Mouse (Mus musculus) mesoderm, embryonic 11.5 days (tissue): Measurements from ENCODE around the gene Rgs9.
"Not testable (repeated sequence)": the region's sequence is repeated elsewhere in the genome, so short reads cannot be mapped to it uniquely, and the experiment has no call there.

Source experiments
- DNase-seq: peaks from one replicate; pipeline ENCODE4 v3.0.0-alpha.2; 2012; ENCODE audit warnings: low read depth, low spot score

Rgs9 gene

GRCm38 (mm10) chr11:109311885-109312605 is 14.1 kb upstream of the Rgs9 start:
- peak; percentile 45 for DNase-seq

GRCm38 (mm10) chr11:109305680-109306079 is 7.8 kb upstream of the Rgs9 start:
- no peak for DNase-seq

DNA sequence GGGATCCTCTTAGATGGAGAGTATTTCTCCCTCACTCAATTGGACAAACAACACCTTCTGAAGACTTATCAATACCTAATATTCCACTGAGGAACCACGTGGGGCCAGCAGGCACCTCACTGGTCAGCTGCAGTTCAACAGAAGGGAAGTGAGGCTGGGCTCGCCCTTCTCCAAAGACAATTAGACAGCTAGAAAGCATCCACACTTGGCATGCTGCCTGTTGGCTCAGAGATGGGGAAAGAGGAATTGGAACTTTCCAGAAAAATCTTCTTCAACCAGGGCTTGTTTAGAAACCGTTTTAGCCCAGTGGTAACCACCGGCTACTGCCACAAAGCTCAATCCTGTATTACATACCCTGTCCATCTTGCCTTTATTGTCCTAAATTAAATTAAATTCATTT is 4.4 kb upstream of the Rgs9 start:
- DNase-seq: no peak

DNA sequence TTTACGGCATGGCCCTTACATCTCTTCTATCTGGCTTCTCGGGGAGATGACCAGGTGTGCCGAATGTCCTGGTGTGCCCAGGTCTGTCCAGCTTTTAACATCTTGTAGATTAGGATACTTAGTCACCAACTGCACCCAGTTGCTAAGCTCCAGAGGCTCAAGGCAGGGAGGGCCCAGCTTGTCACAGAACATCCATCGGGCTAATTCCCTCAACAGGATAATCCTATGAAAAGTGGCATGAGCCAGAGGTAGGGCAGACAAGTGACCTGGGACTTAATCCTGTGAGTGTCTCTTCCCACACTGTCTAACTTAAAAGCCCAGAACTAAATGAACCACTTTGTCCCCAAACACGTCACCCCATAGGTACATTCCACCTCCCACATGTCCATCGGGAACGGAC is 898 bp downstream of the Rgs9 start:
- DNase-seq: no peak

DNA sequence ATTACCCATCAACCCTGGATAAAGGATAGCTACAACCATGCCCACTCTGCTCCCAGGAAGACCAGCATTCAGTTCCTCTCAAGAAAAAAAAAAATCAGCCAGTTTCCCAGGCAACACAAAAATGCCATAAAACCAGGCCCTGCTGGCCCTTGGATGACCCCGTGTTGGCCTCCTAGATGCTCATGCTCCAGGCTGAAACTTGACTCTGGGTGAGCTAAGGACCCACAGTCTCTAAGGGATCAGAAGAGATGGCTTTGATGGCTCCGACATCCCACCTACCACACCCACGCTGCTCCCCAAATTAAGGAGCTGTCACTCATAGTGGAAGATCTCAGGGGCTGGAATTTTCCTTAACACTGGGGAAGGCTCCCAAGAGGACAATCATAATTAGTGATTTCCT is 5.9 kb downstream of the Rgs9 start:
- peak; percentile 59 for DNase-seq

DNA sequence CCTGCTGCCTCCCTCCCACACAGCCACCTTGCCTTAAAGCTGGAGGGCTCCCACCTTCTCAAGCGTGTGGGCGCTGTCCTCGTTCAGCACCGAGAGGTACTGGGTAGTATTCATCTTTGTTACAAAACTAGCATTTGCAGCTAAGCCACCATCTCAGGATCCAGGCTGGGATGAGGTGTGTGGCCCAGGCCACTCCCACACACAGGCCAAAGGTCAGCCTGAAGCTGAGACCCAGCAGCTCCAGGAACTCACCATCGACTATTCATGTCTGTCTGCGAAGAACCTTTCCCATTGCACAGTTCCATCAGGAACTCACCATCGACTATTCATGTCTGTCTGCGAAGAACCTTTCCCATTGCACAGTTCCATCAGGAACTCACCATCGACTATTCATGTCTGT is 8.6 kb downstream of the Rgs9 start:
- not testable (repeated sequence) for DNase-seq

DNA sequence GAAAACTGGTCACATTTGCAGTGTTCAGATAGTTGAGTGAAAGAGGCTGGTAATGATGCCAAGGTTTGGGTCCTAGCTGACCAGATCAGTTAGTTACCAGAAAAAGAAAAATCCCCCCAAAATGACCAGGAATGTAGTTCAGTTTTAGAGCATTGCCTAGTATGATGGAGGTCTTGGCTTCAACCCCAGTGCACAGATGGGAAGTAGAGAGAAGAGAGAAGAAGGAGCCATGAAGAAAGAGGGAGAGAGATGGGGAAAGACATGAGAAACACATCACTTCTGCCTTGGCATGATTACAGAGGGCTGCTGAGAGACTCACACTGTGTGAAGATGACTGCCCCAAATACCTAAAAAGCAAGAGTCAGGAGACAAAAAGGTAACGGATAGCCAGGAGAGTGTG is 13.1 kb downstream of the Rgs9 start:
- no peak for DNase-seq

GRCm38 (mm10) chr11:109278186-109278585 is 19.7 kb downstream of the Rgs9 start:
- DNase-seq: no peak

- no peak for DNase-seq
Measured at GRCm38 (mm10) chr11:109271399-109271798, 26.5 kb downstream of the Rgs9 start.

DNA sequence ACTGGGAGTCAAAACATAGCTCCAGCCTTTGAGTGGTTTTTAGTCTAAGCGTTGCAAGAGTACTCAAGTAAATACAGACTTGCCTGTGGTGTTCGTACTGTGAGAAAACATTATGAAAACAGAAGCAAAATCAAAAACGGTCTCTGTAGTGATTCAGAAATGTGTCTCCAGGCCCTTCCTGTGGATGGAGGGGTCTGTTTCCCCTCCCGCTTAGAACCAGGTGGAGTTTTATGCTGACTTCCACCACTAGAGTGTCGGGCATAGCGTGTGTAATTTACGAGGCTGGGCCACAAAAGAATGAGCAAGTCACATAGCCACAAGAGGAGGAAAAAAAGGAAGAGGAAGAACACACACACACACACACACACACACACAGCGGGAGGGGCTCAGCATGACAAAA is 27.6 kb downstream of the Rgs9 start:
- peak; percentile 23 for DNase-seq

- peak; percentile 39 for DNase-seq
Measured at GRCm38 (mm10) chr11:109269662-109270341, 28.1 kb downstream of the Rgs9 start.

DNA sequence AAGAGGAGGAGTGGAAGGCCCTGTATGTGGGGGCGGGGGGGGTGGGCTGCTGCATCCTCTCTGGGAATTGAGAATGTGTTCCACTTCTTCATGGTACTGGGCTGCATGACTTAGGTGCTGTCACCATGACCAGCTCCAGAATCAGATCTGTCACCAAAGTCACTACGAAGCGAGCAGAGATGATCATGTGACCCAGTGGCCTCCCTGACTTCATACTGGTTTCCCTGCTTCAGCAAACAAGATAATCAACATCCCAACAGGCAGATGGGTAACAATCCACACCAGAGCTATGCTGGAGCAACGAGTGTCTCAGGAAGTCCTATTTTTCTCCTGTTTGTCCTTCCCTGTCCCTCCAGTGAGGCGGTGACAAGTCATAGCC is 28.7 kb downstream of the Rgs9 start:
- no peak for DNase-seq

- DNase-seq: no peak
Measured at GRCm38 (mm10) chr11:109266161-109266910, 31.6 kb downstream of the Rgs9 start.

DNA sequence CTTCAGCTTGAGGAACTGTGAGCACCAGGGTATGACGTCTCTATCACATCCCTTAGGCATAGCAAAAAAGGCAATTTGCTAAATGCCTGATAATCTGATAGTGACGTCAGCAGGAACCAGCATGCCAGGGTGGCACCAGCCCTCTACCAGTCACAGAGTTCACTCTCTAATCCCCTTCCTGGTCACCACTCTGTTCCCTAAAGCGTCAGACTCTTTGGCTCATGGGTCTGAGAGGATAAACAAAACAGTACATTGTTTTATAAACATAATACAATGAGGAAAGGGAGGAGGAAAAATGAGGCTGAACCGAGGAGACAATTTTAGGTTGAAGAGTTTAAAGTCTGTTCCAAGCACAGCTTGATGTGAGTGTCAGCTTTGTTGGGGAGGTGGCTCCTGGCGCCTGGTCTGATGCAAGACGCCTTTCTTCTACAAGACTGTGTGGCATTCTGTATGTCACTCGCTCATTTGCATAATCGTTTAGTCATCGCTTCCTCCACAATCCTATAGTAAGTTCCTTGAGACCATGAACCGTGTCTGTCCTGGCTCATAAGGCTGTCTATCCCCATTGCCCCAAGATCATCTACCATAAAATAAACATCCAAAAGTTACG is 33.7 kb downstream of the Rgs9 start:
- DNase-seq: no peak

DNA sequence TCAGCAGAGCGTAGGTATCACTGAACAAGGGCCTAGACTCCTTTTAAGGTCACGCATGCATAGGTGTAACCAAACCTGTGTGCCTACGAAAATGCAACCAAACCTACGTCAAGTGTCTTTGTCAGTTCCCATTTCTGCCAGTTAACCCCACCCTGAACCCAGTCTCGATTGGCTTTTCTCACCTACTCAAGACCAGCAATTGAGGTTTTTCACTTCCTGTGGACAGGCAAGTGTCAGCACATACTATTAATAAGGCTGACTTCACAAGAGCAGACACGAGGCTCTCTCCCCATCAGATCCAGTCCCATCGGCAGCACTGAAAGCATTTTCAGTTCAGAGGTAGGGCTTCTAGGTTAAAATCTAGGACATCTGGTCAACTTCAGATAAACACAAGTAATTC is 37.4 kb downstream of the Rgs9 start:
- no peak for DNase-seq

GRCm38 (mm10) chr11:109258941-109259910 is 38.7 kb downstream of the Rgs9 start:
- no peak for DNase-seq

- DNase-seq: no peak
Measured at GRCm38 (mm10) chr11:109257824-109258223, 40.1 kb downstream of the Rgs9 start.

- DNase-seq: no peak
Measured at GRCm38 (mm10) chr11:109255022-109255421, 42.9 kb downstream of the Rgs9 start.

GRCm38 (mm10) chr11:109252483-109252882 is 45.4 kb downstream of the Rgs9 start:
- peak; percentile 7 for DNase-seq

GRCm38 (mm10) chr11:109250566-109250965 is 47.4 kb downstream of the Rgs9 start:
- DNase-seq: no peak

- DNase-seq: no peak
Measured at GRCm38 (mm10) chr11:109246920-109247319, 51.0 kb downstream of the Rgs9 start.
